Mouse (Mus musculus) adrenal gland, postnatal 10 days (tissue): ENCODE measurements around the gene Tcta. TPM values are rescaled to one million over a fixed set of nuclear protein-coding genes. Genes with fewer than 3 reads are reported as not detected.

Experiments used
- DNase-seq: peaks from one replicate; pipeline ENCODE4 v3.0.0; 2021; ENCODE audit warnings: mixed read lengths
- total RNA-seq, 2 experiments: library from RNA; stranded (reverse); gene quantifications; 2 replicates each; pipeline ENCODE4 v1.2.3; 2021

Gene Tcta
- total RNA-seq, 2 experiments from 2014 or later, result 28.9 to 36.6 TPM

DNA sequence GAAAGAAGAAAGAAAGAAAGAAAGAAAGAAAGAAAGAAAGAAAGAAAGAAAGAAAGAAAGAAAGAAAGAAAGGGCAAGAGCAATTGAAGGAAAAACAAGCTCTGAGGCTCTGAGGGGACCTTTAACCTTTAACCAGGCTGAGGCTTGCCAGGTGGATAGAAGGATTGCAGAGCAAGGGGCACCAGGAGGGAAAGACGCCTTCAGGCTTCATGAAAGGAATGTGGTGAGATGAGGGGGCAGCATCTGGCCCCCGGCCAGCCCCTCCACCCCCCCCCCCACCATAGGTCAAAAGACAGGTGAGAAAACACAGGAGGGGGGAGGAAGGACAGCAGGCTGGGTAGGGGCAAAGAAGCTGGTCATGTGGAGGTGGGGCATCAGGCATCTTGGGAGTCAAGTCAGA, 34.0 kb downstream of the Tcta start:
- DNase-seq, result peak; percentile 19

DNA sequence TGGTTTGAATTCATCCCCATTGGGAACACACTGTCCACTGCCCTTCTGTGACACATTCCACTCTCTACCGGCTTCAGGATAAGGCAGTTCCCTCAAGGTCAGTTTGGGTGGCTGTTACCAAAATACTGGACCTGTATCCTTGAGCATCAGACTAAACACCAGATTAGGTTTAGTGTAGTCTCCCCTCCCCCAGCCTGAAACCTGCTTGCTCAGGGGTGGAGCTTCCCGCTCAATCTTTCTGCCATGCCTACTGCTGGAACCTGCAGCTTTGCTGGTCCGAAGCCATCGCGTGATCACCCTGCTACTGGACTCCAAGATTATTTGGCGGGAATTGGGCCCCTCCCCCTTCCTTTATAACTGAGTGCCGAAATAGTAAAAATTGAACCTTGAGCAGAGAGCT, 37.3 kb downstream of the Tcta start:
- peak; percentile 45 for DNase-seq

DNA sequence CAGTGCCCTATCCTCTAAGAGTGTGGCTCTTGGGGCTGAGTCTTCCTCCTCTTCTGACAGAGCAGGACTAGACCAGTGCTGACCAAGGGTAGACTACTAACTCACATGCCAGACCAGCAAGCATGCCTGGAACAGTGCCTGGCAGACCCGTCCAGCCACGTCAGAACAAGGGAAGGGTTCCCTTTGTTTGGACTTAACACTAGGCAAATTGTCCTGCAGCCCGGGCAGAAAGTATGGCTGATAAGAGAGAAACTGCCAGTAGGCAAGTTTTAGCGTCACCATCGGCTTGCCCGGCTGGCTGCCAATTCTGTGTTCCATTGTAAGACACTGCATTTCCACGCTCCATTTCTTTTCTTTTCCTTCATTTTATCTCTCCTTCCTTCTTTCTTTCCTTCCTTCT, 38.3 kb downstream of the Tcta start:
- peak; percentile 36 for DNase-seq

DNA sequence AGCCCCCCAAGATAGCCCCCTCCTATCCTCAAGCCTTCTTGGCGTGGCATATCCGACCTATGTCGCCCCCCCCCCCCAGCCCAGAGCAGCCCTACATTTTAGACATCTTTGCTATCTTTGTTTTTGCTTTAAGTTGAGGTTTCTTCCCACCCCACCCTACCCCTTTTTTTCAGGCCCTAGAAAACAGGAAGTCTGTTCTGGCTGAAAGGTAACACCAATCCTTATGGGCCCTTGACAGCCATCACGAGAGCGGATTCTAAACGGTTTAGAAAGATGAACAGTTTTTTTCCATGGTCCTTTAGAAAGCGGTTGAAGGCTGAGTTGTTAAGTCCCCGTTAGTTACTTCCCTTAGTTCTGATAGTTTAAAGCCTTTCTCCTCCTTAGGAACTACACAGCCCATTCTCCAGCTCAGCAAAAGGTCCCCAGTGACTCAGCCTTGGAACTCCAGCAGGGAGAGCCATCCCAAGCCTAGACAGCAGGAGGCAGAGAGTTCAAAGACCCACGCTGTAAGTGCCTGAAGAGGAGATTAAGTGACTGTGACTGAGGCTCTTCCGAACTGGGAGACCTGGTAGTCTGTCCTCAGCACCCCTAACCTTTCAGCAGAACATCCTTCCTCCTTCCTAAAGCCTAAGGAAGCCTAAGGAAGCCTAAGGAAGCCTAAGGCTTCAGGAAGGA, 39.6 kb downstream of the Tcta start:
- DNase-seq, result no peak

DNA sequence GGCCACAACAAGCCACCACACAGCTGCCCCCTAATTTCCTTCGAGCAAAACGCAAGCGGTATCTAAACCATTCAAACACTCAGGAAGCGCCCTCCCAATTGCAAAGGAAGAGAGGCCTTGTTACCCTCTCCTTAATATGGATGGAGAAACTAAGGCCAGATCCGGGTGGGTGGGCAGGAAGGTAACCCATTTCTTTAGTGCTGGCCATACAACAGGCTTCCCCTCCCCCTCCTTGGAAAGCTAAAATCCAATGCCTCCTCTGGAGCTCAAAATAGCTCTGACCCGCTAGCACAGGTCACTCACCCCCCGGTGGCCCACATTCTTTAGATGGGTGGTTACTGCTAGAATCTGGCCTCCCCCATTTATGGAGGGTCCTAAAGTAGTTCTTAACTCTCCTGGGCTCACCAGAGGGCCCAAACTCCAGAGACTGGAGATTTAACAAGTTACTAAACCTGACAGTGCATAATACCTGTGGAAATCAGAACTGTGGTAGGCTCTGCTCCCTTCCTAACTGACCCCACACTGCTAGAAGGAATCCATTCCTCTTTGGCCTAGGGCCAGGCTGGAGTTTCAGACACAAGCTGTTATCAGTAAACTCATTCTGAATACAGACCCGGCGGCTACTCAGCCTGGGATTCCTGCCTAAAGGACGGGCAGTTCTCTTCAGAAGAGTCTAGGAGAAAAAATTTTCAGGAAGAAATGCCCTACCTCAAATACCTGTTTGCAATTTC, 41.6 kb downstream of the Tcta start:
- DNase-seq, result peak; percentile 60

DNA sequence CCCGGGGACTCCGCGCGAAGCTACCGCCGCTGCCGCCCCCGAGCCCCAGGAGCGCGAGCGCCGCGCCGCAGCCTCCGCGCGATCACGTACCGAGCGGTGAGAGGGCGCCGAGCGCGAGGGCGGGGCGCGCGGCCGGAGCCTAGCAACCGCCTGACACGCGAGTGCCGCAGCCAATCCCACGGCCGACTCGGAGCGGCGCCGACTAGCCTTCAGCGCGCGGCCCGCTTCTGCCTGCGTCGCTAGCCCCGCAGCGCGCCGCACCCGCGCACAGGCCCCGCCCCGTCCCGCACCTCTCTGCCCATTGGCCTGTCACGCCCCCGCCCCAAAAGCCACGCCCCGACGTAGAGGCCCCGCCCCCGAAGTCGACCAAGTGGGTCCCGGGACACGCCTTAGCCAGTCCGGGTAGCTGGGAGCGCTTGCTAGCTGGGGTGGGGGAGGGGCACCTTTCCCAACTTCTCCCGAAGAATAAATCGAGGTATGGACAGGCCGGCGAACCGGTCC, 42.2 kb downstream of the Tcta start, which contains the start of gene Dag1:
Dag1 (minus strand) TSS at position 269 of the 501 bp plus-strand sequence.
- DNase-seq, result peak; percentile 100

DNA sequence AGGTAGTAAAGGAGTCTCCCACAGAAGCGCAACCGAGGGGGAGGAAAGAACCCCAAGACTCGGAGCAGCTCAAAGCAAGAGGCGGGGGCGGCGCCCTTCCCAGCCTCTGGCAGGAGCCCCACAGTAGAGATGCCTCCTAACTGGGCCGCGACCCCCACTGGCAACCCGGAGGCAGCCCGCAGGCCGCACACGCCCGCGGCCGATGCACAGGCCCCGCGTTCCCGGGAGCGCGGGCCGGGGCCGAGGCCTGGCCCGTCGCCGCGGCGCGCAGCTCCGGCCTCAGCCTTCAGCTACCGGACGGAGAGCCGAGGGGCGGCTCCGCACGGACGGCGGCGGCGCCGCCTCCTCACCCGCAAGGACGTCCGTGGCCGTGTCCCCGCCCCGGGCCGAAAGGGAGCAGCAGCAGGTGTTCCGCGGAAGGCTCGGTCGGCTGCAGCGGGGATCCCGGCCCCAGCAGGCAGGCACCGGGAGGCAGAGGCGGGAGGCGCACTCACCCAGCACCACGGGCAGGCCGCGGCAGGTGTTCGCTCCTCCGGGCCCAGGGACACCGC, 42.8 kb downstream of the Tcta start:
- no peak for DNase-seq

DNA sequence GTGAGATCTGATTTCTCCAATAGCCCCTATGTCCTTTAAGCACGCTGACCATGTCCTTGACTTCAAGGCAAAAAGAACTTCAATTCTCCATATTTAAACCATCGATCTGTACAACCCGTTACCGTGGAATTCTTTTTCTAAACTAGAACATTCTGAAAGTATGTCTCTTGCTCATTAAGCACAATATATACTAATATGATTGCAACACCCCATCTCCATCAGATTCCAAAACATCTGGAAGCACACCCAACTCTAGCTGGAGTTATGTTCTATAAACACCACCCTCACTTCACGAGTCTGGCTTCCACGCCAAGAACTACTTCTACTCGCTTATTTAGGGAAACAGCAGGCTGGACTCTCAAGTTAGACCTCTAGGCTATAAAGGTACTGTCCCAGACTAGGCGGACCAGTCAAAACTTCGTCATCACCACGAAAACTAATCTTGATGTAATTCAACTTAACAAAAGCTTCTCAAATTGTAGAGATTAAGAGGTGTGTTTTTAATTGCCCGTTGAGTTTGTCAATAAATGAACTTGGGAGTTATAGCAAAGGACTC, 43.4 kb downstream of the Tcta start:
- DNase-seq, result no peak

DNA sequence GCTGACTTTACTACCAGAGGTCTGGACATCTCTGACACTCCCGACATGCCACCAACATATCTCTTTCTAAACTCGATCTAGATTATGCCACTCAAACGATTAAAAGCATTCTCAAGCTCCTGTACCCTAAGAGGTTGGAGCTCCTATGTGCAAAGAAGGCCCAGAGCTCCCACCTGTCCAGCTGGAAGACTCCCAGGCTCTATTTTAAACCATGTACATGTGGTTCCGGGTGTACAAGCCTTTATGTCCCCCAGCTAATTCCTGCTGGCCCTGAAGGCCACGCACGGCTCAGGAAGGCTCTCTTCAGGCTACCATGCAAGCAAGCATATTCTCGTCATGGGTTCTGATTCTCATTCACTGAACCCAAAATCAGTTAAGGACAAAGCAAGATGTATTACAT, 44.1 kb downstream of the Tcta start:
- no peak for DNase-seq

DNA sequence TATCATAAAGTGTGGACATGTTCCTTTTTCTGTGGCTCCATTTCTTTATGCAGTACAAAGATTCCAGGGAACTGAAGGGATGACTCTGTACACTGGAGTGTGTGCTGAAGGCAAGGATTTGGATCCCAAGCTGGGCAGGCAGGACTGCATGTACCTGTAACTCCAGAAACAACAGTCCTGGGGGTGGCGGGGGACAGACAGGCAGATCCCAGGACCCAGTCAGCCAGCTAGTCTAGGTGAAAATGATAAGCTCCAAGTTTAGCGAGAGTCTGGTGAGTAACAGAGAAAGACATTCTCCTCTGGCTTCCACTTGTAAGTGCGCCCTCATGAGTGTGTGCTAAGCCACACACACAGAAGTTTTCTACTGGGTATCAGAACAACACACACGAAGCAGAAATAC, 45.4 kb downstream of the Tcta start:
- no peak for DNase-seq

Other genes starting within 250 kb of the Tcta start
- gene Mst1, start 225.7 kb downstream of the Tcta start, total RNA-seq, result 10 to 100 TPM; 12.8 to 28.1 TPM
- gene Rnf123, start 222.8 kb downstream of the Tcta start, total RNA-seq, result 10 to 100 TPM; 54.3 to 71.9 TPM
- 10 to 100 TPM; 72.2 to 81.8 TPM for gene Apeh, start 211.6 kb downstream of the Tcta start, total RNA-seq
- 1 to 10 TPM; 1.7 to 2.7 TPM for gene Bsn, start 115.8 kb downstream of the Tcta start, total RNA-seq
- gene Dag1, start 42.2 kb downstream of the Tcta start, total RNA-seq, result 100 to 1,000 TPM; 168 to 192 TPM
- 10 to 100 TPM; 20.2 to 28.6 TPM for gene Nicn1, start 15.7 kb downstream of the Tcta start, total RNA-seq
- 10 to 100 TPM in 1 of 2 experiments, 1 to 10 TPM in 1; 9.3 to 14.7 TPM for gene Amt, start 9.3 kb downstream of the Tcta start, total RNA-seq
- gene Rhoa, start within 50 bp of the Tcta start, total RNA-seq, result 100 to 1,000 TPM; 352 to 357 TPM
- 100 to 1,000 TPM; 424 to 480 TPM for gene Gpx1, start 32.7 kb upstream of the Tcta start, total RNA-seq
- 100 to 1,000 TPM; 101 to 111 TPM for gene Usp4, start 41.7 kb upstream of the Tcta start, total RNA-seq
- gene 1700102P08Rik, start 86.6 kb upstream of the Tcta start, total RNA-seq, result 1 to 10 TPM in 1 of 2 experiments, under 1 TPM in 1; 0.63 to 1.4 TPM
- gene Ccdc36, start 122.3 kb upstream of the Tcta start, total RNA-seq, result not detected
- gene BC048562, start 130.3 kb upstream of the Tcta start, total RNA-seq, result not detected
- gene Ccdc71, start 154.4 kb upstream of the Tcta start, total RNA-seq, result 10 to 100 TPM; 39.3 to 43.6 TPM
- 10 to 100 TPM; 25.6 to 34.8 TPM for gene Klhdc8b, start 155.4 kb upstream of the Tcta start, total RNA-seq
- 100 to 1,000 TPM; 108 to 131 TPM for gene Lamb2, start 173.6 kb upstream of the Tcta start, total RNA-seq
- gene Usp19, start 184.4 kb upstream of the Tcta start, total RNA-seq, result 100 to 1,000 TPM; 124 to 156 TPM
- 100 to 1,000 TPM; 137 to 147 TPM for gene Qars, start 201.5 kb upstream of the Tcta start, total RNA-seq
- 100 to 1,000 TPM; 108 to 129 TPM for gene Qrich1, start 210.6 kb upstream of the Tcta start, total RNA-seq